Mouse (Mus musculus): ENCODE results near the gene Grb2. TPM values are rescaled to one million over a fixed set of nuclear protein-coding genes. Genes with fewer than 3 reads are reported as not detected.

The Grb2 gene
- polyA plus RNA-seq, 1 experiment from 2014 or later, result 76.0 TPM

- Histone ChIP-seq H3K27me3 (replicated peaks; ENCODE audit: low read depth, poor library complexity, severe bottlenecking) (no peaks in the 10 kb centered on the region), H3K9me3 (no peaks in the 10 kb centered on the region), H3K36me3 (replicated peaks) (no peaks in the 10 kb centered on the region), H3K4me3 (no peak overlapping the region), H3K4me1 (peaks cover 20% of the 10 kb centered on the region), H3K27ac (replicated peaks) (0 out of 2 replicates have a peak overlapping the region, but pooled peaks have one; percentile 2)
- no peak for DNase-seq (ENCODE audit: low spot score)
- WGBS, result 60% methylated on average over 10 of the region's 10 CpGs
Observed at GRCm38 (mm10) chr11:115737608-115738208, 29.3 kb upstream of the Grb2 start.

GRCm38 (mm10) chr11:115734041-115734686 is 25.8 kb upstream of the Grb2 start:
- Histone ChIP-seq H3K4me1 (peaks cover 23% of the 10 kb centered on the region), H3K36me3 (replicated peaks) (no peaks in the 10 kb centered on the region), H3K4me3 (no peak overlapping the region), H3K27ac (replicated peaks) (no peak overlapping the region), H3K27me3 (replicated peaks; ENCODE audit: low read depth, poor library complexity, severe bottlenecking) (no peaks in the 10 kb centered on the region), H3K9me3 (no peaks in the 10 kb centered on the region)
- 69% methylated on average over 11 of the region's 11 CpGs for WGBS
- no peak for DNase-seq (ENCODE audit: low spot score)

GRCm38 (mm10) chr11:115723231-115723630 is 14.8 kb upstream of the Grb2 start:
- no peak overlapping the region for H3K4me3 ChIP-seq
- no peaks in the 10 kb centered on the region for H3K9me3 ChIP-seq
- H3K36me3 ChIP-seq (replicated peaks), result no peaks in the 10 kb centered on the region
- 71% methylated on average over 2 of the region's 2 CpGs for WGBS
- no peak for DNase-seq (ENCODE audit: low spot score)
- H3K27me3 ChIP-seq (replicated peaks; ENCODE audit: low read depth, poor library complexity, severe bottlenecking), result no peaks in the 10 kb centered on the region
- peaks cover 4% of the 10 kb centered on the region; the same call in 1 of the 2 replicates for H3K4me1 ChIP-seq
- H3K27ac ChIP-seq (replicated peaks), result no peak overlapping the region

GRCm38 (mm10) chr11:115722638-115723037 is 14.2 kb upstream of the Grb2 start:
- peak; percentile 79 for DNase-seq (ENCODE audit: low spot score)
- 19% methylated on average over 14 of the region's 14 CpGs for WGBS
- no peak overlapping the region for H3K27ac ChIP-seq (replicated peaks)
- no peaks in the 10 kb centered on the region for H3K27me3 ChIP-seq (replicated peaks; ENCODE audit: low read depth, poor library complexity, severe bottlenecking)
- H3K9me3 ChIP-seq, result no peaks in the 10 kb centered on the region
- peak overlapping the region; percentile 38 for H3K4me3 ChIP-seq
- H3K4me1 ChIP-seq, result peaks cover 4% of the 10 kb centered on the region; the same call in 1 of the 2 replicates
- H3K36me3 ChIP-seq (replicated peaks), result no peaks in the 10 kb centered on the region

GRCm38 (mm10) chr11:115717660-115718390 is 9.4 kb upstream of the Grb2 start:
- WGBS, result 58% methylated on average over 8 of the region's 8 CpGs
- Histone ChIP-seq H3K27ac (replicated peaks) (no peak overlapping the region), H3K9me3 (no peaks in the 10 kb centered on the region), H3K4me3 (no peak overlapping the region), H3K27me3 (replicated peaks; ENCODE audit: low read depth, poor library complexity, severe bottlenecking) (no peaks in the 10 kb centered on the region), H3K36me3 (replicated peaks) (no peaks in the 10 kb centered on the region), H3K4me1 (peaks cover 2% of the 10 kb centered on the region; the same call in 1 of the 2 replicates)
- DNase-seq (ENCODE audit: low spot score), result no peak

- Histone ChIP-seq H3K9me3 (no peaks in the 10 kb centered on the region), H3K36me3 (replicated peaks) (no peaks in the 10 kb centered on the region), H3K4me1 (no peaks in the 10 kb centered on the region), H3K27ac (replicated peaks) (no peak overlapping the region), H3K4me3 (no peak overlapping the region), H3K27me3 (replicated peaks; ENCODE audit: low read depth, poor library complexity, severe bottlenecking) (no peaks in the 10 kb centered on the region)
- 77% methylated on average over 15 of the region's 15 CpGs for WGBS
- no peak for DNase-seq (ENCODE audit: low spot score)
Observed at GRCm38 (mm10) chr11:115716410-115717338, 8.3 kb upstream of the Grb2 start.

- no peak overlapping the region for H3K4me3 ChIP-seq
- 7% methylated on average over 7 of the region's 7 CpGs for WGBS
- H3K4me1 ChIP-seq, result peaks cover 5% of the 10 kb centered on the region
- H3K36me3 ChIP-seq (replicated peaks), result no peaks in the 10 kb centered on the region
- H3K9me3 ChIP-seq, result no peaks in the 10 kb centered on the region
- DNase-seq (ENCODE audit: low spot score), result peak; percentile 54
- no peak overlapping the region for H3K27ac ChIP-seq (replicated peaks)
- H3K27me3 ChIP-seq (replicated peaks; ENCODE audit: low read depth, poor library complexity, severe bottlenecking), result no peaks in the 10 kb centered on the region
Observed at GRCm38 (mm10) chr11:115714491-115714890, 6.1 kb upstream of the Grb2 start.

- no peaks in the 10 kb centered on the region for H3K36me3 ChIP-seq (replicated peaks)
- no peak for DNase-seq (ENCODE audit: low spot score)
- no peak overlapping the region for H3K27ac ChIP-seq (replicated peaks)
- no peak overlapping the region for H3K4me3 ChIP-seq
- no peaks in the 10 kb centered on the region for H3K9me3 ChIP-seq
- WGBS, result 97% methylated on average over 3 of the region's 3 CpGs
- H3K4me1 ChIP-seq, result peaks cover 11% of the 10 kb centered on the region
- no peaks in the 10 kb centered on the region for H3K27me3 ChIP-seq (replicated peaks; ENCODE audit: low read depth, poor library complexity, severe bottlenecking)
Observed at GRCm38 (mm10) chr11:115713447-115713846, 5.0 kb upstream of the Grb2 start.

- DNase-seq (ENCODE audit: low spot score), result no peak
- 82% methylated on average over 12 of the region's 12 CpGs for WGBS
- Histone ChIP-seq H3K9me3 (no peaks in the 10 kb centered on the region), H3K4me1 (peaks cover 11% of the 10 kb centered on the region), H3K27me3 (replicated peaks; ENCODE audit: low read depth, poor library complexity, severe bottlenecking) (no peaks in the 10 kb centered on the region), H3K36me3 (replicated peaks) (no peaks in the 10 kb centered on the region), H3K4me3 (no peak overlapping the region), H3K27ac (replicated peaks) (no peak overlapping the region)
Observed at GRCm38 (mm10) chr11:115712674-115713298, 4.4 kb upstream of the Grb2 start.

GRCm38 (mm10) chr11:115712268-115712667 is 3.9 kb upstream of the Grb2 start:
- Histone ChIP-seq H3K27ac (replicated peaks) (no peak overlapping the region), H3K36me3 (replicated peaks) (no peaks in the 10 kb centered on the region), H3K4me1 (peaks cover 13% of the 10 kb centered on the region), H3K4me3 (no peak overlapping the region), H3K9me3 (no peaks in the 10 kb centered on the region), H3K27me3 (replicated peaks; ENCODE audit: low read depth, poor library complexity, severe bottlenecking) (no peaks in the 10 kb centered on the region)
- 61% methylated on average over 2 of the region's 2 CpGs for WGBS
- DNase-seq (ENCODE audit: low spot score), result no peak

GRCm38 (mm10) chr11:115711133-115711532 is 2.7 kb upstream of the Grb2 start:
- Histone ChIP-seq H3K4me1 (peaks cover 24% of the 10 kb centered on the region), H3K9me3 (no peaks in the 10 kb centered on the region), H3K4me3 (no peak overlapping the region), H3K36me3 (replicated peaks) (no peaks in the 10 kb centered on the region), H3K27ac (replicated peaks) (no peak overlapping the region), H3K27me3 (replicated peaks; ENCODE audit: low read depth, poor library complexity, severe bottlenecking) (no peaks in the 10 kb centered on the region)
- DNase-seq (ENCODE audit: low spot score), result no peak
- 90% methylated on average over 9 of the region's 9 CpGs for WGBS

All from embryonic facial prominence, embryonic 10.5 days (tissue).